Mouse (Mus musculus) retina, postnatal 7 days (tissue): ENCODE data around the gene Hemk1.

Experiments
- DNase-seq: peaks from one replicate; pipeline ENCODE4 v3.0.0-alpha.2; 2012; ENCODE audit warnings: low read depth, low spot score

The Hemk1 gene

DNA sequence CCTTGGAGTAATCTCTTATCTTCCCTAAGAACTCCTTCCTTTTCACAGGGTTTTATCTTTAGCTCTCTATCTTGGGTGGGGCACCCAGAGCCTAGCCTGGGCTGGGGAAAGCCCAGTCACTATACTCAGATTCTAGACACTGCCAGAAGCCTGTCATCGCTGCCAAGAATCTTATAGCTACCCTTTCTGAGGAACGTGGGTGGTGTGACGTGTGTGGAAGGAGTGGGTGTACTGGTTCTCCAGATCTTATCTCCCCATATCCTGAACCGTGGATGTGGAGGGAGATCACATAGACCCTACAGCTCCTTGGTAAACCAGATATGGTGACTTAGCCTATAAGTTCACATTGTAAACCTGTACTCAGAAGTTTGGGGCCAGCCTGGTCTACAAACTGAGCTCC is 42.5 kb downstream of the Hemk1 start:
- no peak for DNase-seq

DNA sequence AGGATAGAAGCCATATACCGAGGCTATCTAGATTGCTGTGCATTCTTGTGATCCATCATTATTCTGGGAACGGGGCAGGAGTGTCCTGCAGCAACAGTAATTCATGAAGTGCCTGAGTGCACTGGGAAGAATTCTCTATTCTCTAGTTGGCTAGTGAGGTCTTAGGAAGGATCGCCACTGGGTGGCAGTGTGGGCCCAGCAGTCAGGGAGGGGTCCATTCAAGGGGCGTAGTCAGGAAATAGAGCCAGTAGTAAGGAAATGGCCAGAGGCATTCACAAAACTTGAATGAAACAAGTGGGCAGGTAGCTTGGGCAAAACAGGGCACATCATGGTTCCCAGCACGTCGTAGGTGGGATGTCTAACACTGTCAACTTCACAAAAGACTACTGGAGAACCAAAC is 43.9 kb downstream of the Hemk1 start:
- DNase-seq: peak; percentile 58

DNA sequence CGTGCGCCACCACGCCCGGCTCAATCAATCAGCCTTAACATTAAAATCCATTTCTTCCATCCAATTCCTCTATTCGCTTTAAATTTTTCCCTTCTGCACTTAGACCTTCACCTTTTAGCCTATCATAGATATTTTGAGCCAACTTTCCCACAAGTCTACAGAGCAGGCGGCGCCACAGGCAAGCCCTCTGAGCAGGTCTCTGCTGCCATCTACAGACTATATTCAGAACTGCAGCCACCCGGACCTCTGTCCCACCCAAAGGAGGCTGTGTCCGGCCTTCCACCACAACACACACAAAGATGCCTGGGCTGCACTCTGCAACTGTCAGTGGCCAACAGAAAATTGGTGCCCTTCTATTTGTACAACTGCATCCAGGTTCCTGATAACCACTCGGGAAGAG is 47.3 kb downstream of the Hemk1 start:
- peak; percentile 61 for DNase-seq

DNA sequence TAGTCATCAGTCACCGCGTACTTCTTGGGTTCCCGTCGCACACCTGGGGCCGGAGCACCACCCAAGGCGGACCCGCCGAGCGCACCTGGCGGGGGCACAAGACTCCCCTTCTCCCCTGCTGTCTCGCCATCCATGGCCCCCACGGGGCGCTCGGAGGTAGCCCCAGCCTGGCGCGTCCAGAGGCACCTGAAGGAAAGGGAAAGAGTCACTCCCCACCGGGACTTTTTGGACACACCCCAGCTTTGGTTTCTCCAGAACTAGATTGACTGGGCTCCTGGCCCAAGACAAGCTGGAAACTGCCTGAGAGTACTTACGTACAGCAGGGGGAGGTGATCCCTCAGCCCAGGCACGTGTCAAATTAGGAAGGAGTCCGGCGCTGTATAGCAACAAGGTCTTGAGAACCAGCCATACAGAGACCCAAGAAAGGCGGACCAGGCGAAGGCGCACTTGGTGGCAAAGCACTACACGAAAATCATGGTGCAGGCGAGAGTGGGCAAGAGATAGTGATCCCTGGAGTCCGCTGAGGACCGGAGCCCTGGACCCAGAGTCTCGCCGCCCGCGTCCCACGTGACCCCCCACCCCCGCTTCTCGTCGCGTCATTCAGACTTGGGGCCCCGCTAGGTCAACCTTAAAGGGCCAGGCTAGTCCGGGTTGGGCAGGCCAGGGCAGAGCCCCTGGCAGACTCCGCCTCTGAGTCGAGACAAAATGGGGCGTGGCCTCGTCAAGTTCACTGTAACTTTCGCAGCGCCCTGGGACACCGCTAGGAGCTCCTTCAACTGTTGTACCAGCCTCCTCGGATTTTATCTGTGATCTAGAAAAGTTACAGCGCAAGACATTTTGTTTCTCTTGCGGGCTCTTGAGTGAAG is 48.7 kb downstream of the Hemk1 start, which contains the start of gene Mapkapk3:
Gene Mapkapk3, minus strand, starts transcription at position 667 of the 866 bp plus-strand sequence.
- peak; percentile 37 for DNase-seq

DNA sequence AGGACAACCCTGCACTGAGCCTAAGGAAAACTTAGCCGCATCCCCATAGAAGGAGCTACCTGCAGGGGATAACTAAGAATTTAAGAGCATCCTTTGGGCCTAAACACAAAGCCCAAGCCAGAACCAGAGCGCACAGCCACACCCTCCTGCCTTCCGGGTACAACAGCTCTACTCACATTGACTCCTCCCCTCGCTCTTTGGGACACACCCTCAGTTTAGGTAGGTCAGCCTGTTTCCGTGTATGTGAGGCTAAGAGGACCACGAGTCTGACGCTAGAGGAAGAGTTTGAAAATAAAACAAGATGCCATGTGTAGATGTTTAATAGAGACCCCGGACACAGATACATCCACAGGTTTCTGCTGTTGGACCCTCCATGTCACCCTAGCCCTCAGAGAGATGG is 49.4 kb downstream of the Hemk1 start:
- DNase-seq: no peak

DNA sequence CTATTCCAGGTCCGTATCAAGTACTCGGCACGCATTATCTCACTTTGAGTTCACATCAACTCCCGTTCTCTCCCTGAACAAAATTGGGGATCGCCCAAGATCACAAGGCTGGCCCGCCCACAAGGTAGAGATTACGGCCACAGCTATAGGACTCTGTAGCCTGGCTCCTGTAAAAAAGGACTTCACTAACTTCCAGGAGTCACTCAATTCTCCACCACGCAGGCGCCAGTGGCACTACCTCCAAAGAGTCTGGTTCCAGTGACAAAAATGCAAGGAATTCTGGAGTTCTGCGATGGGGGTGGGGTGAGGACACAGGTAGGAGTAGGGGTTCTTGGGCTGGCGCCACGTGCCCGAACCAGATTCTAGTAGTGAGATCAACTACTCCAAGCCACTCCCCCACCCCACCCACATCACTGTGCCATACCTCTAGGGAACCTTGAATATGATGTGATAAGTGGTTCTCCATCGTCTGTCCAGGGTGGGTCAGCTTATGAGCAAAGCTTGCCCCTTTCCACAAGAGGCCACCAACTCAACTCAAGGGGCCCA is 50.0 kb downstream of the Hemk1 start:
- no peak for DNase-seq

DNA sequence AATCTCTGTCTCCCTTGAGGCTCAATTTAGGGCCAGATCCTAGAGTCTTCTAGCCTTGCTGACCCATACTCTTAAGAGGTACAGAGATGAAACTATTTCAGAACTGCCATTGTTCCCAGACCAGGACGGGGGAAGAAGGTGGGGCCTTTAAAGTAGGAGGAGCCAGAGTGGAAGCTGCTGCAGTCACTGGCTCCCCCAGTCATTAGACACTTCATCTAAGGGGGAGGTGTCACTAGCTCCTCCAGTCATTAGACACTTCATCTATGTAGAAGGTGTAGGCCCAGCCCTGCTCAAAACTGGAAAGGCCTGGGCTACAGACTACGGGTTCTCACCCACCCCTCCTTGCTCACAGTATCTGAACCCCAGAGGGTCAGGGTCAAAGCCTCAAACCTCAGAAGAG is 50.9 kb downstream of the Hemk1 start:
- no peak for DNase-seq

DNA sequence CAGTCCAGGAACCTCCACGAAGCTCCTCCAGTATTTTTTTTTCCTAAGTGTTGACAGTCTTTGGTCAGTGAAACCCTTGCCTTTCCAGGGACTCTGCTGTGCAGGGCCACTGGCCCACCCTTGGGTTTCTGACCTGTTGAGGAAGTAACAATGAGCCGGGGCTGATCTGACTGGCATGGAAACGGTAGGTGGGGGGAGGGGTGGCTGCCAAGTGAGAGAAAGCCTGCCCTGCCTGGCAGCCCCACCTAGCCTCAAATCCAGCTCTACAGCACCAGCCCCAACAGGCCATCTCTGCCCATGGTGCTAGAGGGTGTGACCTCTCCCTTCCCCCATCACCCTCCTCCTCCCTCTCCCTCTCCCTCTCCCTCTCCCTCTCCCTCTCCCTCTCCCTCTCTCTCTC is 53.1 kb downstream of the Hemk1 start:
- DNase-seq: no peak

DNA sequence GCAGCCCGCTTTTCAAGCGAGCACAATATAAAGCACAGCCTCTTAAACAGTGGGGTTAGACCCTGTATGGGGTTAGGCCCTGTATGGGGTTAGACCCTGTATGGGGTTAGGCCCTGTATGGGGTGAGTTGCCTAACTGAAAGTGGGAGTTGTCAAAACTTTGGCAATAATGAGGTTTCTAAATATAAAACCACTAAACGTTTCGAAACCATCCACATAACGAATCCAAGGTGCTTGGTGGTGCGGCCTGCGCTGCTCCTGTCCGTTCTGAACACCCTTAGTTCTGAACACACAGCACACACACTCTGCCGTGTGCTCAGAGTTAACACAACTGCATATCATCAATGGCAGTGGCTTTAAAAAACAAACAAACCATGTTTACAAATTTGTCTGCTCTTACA is 55.2 kb downstream of the Hemk1 start:
- DNase-seq: no peak

DNA sequence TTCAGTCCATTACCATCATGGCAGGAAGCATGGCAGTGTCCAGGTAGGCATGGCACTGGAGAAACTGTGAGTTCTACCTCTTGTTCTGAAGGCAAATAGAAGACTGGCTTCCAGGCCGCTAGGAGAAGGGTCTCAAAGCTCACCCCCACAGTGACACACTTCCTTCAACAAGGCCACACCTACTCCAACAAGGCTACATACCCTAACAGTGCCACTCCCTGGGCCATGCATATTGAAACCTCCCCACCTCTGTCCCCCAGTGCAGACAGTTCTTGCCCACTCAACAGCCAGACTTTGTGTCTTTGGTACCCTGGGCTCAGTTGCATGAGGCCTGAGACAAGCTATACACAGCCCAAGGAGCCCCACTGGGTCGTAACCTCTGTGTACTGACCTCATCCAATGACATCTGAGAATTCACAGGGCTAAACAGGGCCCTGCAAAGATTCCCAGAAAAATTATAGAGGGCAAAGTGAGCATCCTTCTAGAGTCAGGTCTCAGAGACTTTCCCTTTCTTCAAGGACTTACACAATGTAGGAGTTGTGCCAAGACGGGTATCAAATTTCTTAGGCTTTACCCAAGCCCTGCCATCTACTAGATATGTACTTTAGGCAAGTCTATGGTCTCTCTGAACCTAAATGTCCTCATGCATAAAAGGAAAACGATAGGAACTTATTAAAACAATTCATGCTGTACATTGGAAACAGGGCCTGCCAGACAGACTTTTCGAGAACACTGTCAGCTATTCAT is 56.7 kb downstream of the Hemk1 start:
- DNase-seq: no peak

DNA sequence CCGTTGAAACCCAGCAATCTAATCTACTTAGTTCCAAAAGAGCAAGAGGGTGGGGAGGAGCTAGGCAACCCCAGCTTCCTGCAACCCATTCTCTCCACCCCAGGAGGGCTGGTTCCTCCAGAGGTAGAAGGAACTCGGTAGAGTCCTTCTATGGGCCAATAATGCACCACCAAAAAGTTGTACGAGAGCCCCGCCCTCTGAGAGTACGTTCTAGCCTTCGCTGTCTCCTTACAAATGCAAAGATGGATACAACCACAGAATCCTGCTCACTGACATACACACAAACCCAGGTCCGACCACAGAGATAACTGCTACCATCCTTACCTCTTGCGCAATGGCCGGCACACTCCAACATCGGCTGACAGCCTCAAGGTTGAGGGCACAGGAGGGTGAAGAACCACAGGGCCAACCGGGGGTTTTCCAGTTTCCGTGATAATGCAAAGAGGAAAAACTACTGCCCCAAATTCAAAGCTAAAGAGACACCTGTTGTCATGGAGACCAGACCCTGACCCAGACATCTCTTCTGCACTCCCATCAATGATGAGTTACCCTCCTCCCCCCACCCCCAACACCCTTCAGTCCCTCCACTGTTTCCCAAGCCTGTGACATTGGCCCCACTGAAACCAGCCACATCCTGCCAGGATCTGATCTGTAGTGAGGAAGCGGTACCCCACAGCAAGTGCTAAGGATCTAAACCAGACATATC is 57.7 kb downstream of the Hemk1 start:
- no peak for DNase-seq

DNA sequence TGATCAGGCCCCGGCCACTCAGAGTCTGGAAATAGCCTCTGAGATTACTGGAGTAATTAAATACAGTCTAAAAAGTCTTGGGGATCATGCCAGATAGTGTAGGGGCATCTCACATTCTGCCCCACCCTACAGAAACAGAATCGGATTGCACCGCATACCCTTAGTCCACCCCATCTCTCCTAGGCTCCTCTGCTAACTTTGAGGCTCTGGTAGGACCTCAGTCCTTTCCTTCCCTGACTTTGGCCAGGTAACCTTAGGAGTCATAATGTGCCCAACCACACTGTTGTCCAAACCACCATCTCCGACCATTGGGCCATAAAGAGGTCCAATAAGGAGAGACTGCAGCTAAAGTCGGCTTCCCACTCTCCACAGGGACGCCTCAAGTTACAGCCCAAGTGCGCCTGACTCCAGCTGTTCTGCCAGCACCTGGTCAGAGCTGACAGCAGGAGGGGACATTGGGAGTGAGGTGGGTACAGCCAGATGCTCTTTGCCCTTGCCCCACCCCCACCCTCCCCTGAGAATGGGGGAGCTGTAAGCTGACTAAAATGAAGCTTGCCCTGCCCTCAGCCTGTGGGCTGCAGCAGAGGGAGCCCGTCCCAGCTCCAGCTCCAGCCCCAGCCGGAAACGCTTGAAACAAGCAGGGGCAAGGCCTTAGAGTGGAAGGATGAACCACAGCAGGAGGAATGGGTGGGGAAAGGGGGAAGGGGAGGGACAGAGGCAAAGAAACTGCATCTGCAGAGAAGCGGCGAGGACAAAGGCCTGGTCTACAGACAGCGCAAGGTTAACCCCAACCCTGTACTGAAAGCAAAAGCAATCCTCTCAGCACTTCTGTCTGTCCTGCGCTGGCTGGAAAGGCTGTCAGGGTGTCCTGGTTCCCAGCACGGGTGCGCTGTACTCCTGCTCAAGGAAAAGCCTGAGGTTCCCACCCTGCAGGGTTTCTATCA is 58.5 kb downstream of the Hemk1 start:
- no peak for DNase-seq

DNA sequence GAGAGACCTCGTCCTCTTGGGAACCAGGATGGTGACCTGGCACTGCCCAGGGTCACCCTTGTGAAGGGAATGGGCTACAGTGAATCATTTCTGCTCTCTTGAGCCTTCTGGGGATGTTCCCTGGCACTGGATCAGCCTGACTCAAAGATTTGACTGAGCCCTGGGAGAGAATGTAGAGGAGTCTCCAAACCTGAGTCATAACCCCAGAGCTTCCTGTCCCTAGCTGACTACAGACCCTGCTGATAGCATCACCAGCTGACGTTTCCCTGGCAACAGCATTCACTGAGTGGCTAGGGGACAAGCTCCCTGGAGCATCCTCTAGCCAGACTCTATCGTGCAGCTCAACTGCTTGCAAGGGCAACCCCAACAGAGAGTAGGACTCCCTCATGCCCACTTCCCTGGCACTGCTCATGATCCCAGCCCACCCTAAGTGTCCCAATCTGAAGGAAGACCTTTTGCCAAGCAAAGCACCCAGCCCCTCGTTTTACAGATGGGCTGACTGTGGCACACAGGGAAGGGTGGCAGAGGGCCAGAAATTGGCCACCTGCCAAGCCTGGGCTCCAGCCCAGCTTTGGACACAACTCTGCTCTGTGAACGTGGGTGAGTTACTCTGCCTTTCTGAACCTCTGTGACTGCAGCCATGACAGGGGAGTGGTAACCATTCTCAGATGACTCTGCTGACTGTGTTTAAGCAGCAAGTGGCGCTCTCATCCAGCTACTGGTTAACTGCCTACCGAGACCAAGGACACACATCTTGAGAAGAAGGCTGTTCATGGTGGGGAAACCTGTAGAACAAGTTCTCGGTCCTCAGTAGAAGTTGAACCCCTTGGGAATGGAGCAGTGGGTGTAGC is 59.4 kb downstream of the Hemk1 start:
- no peak for DNase-seq

DNA sequence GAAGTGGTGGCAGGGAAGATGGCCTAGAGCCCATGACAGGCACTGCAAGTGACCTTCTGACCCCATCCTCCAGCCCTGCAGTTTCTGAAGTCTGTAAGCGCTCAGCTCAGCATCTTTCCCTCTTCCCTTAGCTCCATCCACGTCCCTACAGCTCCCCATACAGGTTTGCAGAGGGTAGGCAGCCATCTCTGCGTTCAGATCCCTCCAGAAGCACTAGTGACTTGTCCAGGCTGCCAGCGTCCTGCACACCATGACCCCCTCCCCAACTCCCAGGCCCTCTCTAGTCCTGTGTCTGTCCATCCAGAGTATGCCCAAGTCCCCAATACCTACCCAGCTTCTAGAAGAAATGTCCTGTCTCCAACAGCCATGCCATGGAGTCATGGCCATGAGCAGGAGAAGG is 60.0 kb downstream of the Hemk1 start:
- no peak for DNase-seq

DNA sequence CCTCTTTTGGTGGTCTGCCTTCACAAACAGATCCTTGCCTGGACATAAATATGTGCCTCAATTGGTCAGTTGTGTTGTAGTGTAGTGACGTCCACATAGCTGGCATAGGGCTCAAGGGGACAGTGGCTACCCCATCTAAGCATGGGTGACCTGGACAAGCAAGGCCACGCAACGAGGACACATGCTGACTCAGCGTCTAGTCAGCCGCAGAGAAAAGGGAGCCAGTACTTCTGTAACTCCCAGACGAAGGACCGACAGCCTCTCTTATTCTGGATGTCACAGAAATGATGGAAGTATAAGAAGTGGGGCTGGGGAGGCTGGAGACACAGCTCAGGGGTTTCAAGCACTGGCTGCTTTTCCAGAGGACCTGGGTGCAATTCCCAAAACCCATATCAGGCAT is 60.5 kb downstream of the Hemk1 start:
- no peak for DNase-seq
